Mouse (Mus musculus) heart, embryonic 10.5 days (tissue): ENCODE measurements around the gene Rapgef4. TPM values are rescaled to one million over a fixed set of nuclear protein-coding genes. Genes with fewer than 3 reads are reported as not detected.

Experiments
- DNase-seq: peaks from one replicate; pipeline ENCODE4 v3.0.0-alpha.2; 2017; ENCODE audit warnings: low spot score
- H3K27ac ChIP-seq: fragments of 300-500 bp; sonication (generic); 2 replicates; pipeline ENCODE4 v1.5.1; 2016; ENCODE audit warnings: mild to moderate bottlenecking
- H3K27me3 ChIP-seq: fragments of 300-500 bp; sonication (generic); 2 replicates; pipeline ENCODE4 v1.6.1; 2016; ENCODE audit warnings: mild to moderate bottlenecking; ENCODE audit not compliant: poor library complexity, insufficient read depth, severe bottlenecking
- H3K36me3 ChIP-seq: fragments of 300-500 bp; sonication (generic); 2 replicates; pipeline ENCODE4 v1.6.1; 2016; ENCODE audit warnings: mild to moderate bottlenecking, moderate library complexity
- H3K4me1 ChIP-seq: fragments of 300-500 bp; sonication (generic); 2 replicates; pipeline ENCODE4 v1.6.1; 2016; ENCODE audit warnings: mild to moderate bottlenecking
- H3K4me3 ChIP-seq: fragments of 300-500 bp; sonication (generic); 2 replicates; pipeline ENCODE4 v1.5.1; 2016; ENCODE audit warnings: mild to moderate bottlenecking, moderate library complexity
- H3K9me3 ChIP-seq: fragments of 300-500 bp; sonication (generic); 2 replicates; pipeline ENCODE4 v1.6.1; 2016; ENCODE audit warnings: mild to moderate bottlenecking, moderate library complexity
- WGBS: fragments of 180-500 bp; shearing (Covaris S2); methylation state at CpG from one replicate; pipeline ENCODE4 v1.1.7; 2016; 5-methylcytosine and 5-hydroxymethylcytosine counted together
- polyA plus RNA-seq: library from polyadenylated mRNA; unstranded; fragments of >200 nt; fragmentation: Nextera tagmentation; extraction: Ambion mirVana; gene quantifications from 2 replicates; pipeline ENCODE4 v1.2.1, GENCODE M21; 2016

Rapgef4 gene
- polyA plus RNA-seq, 1 experiment from 2014 or later = 3.1 TPM

GRCm38 (mm10) chr2:72144576-72145200, 163.6 kb downstream of the Rapgef4 start:
- no peak for DNase-seq
- WGBS = 79% methylated on average over 7 of the region's 7 CpGs

GRCm38 (mm10) chr2:72145281-72145875, 164.3 kb downstream of the Rapgef4 start:
- Histone ChIP-seq H3K27me3 (no peaks in the 10 kb centered on the region), H3K36me3 (no peaks in the 10 kb centered on the region), H3K9me3 (no peaks in the 10 kb centered on the region), H3K27ac (peak overlapping the region; percentile 2; the same call in 1 of the 2 replicates), H3K4me1 (peaks cover 21% of the 10 kb centered on the region), H3K4me3 (no peak overlapping the region)
- WGBS = 81% methylated on average over 11 of the region's 11 CpGs
- no peak for DNase-seq

More at GRCm38 (mm10) chr2:72144576-72145200, 163.6 kb downstream of the Rapgef4 start:
- Histone ChIP-seq H3K9me3 (no peaks in the 10 kb centered on the region), H3K4me3 (no peak overlapping the region), H3K4me1 (peaks cover 21% of the 10 kb centered on the region), H3K36me3 (no peaks in the 10 kb centered on the region), H3K27me3 (no peaks in the 10 kb centered on the region), H3K27ac (peak overlapping the region; percentile 2; the same call in 1 of the 2 replicates)

GRCm38 (mm10) chr2:72146061-72146460, 165.0 kb downstream of the Rapgef4 start:
- Histone ChIP-seq H3K4me3 (no peak overlapping the region), H3K27me3 (no peaks in the 10 kb centered on the region), H3K4me1 (peaks cover 21% of the 10 kb centered on the region), H3K27ac (no peak overlapping the region), H3K9me3 (no peaks in the 10 kb centered on the region), H3K36me3 (no peaks in the 10 kb centered on the region)
- 35% methylated on average over 10 of the region's 10 CpGs for WGBS
- no peak for DNase-seq

- Histone ChIP-seq H3K4me1 (peaks cover 26% of the 10 kb centered on the region), H3K9me3 (no peaks in the 10 kb centered on the region), H3K36me3 (no peaks in the 10 kb centered on the region), H3K4me3 (no peak overlapping the region), H3K27ac (no peak overlapping the region), H3K27me3 (no peaks in the 10 kb centered on the region)
- no peak for DNase-seq
- 92% methylated on average over 7 of the region's 7 CpGs for WGBS
Observed at GRCm38 (mm10) chr2:72147246-72147645, 166.2 kb downstream of the Rapgef4 start.

- Histone ChIP-seq H3K27me3 (no peaks in the 10 kb centered on the region), H3K27ac (no peak overlapping the region), H3K36me3 (no peaks in the 10 kb centered on the region), H3K4me1 (peaks cover 26% of the 10 kb centered on the region), H3K4me3 (no peak overlapping the region), H3K9me3 (no peaks in the 10 kb centered on the region)
- no peak for DNase-seq
- WGBS = 72% methylated on average over 6 of the region's 6 CpGs
Observed at GRCm38 (mm10) chr2:72147695-72148094, 166.7 kb downstream of the Rapgef4 start.

GRCm38 (mm10) chr2:72148647-72149046, 167.6 kb downstream of the Rapgef4 start:
- Histone ChIP-seq H3K9me3 (no peaks in the 10 kb centered on the region), H3K4me1 (peaks cover 26% of the 10 kb centered on the region), H3K36me3 (no peaks in the 10 kb centered on the region), H3K27me3 (no peaks in the 10 kb centered on the region), H3K4me3 (no peak overlapping the region), H3K27ac (no peak overlapping the region)
- WGBS = 40% methylated on average over 4 of the region's 4 CpGs
- no peak for DNase-seq

GRCm38 (mm10) chr2:72149059-72149458, 168.0 kb downstream of the Rapgef4 start:
- WGBS = 21% methylated on average over 4 of the region's 4 CpGs
- no peak for DNase-seq

GRCm38 (mm10) chr2:72151792-72152554, 170.9 kb downstream of the Rapgef4 start:
- Histone ChIP-seq H3K4me1 (peaks cover 11% of the 10 kb centered on the region), H3K27ac (no peak overlapping the region), H3K4me3 (no peak overlapping the region), H3K36me3 (no peaks in the 10 kb centered on the region), H3K9me3 (no peaks in the 10 kb centered on the region), H3K27me3 (no peaks in the 10 kb centered on the region)
- no peak for DNase-seq
- 58% methylated on average over 9 of the region's 9 CpGs for WGBS

More at GRCm38 (mm10) chr2:72149059-72149458, 168.0 kb downstream of the Rapgef4 start:
- no peak overlapping the region for H3K4me3 ChIP-seq
- no peaks in the 10 kb centered on the region for H3K36me3 ChIP-seq
- H3K27ac ChIP-seq = no peak overlapping the region
- peaks cover 26% of the 10 kb centered on the region for H3K4me1 ChIP-seq
- H3K9me3 ChIP-seq = no peaks in the 10 kb centered on the region
- no peaks in the 10 kb centered on the region for H3K27me3 ChIP-seq

- no peaks in the 10 kb centered on the region for H3K27me3 ChIP-seq
- no peak for DNase-seq
- H3K4me3 ChIP-seq = no peak overlapping the region
- peaks cover 16% of the 10 kb centered on the region for H3K4me1 ChIP-seq
- H3K27ac ChIP-seq = no peak overlapping the region
- no peaks in the 10 kb centered on the region for H3K36me3 ChIP-seq
- 89% methylated on average over 2 of the region's 2 CpGs for WGBS
- no peaks in the 10 kb centered on the region for H3K9me3 ChIP-seq
Observed at GRCm38 (mm10) chr2:72152746-72153145, 171.7 kb downstream of the Rapgef4 start.

- Histone ChIP-seq H3K27ac (no peak overlapping the region), H3K36me3 (no peaks in the 10 kb centered on the region), H3K27me3 (no peaks in the 10 kb centered on the region), H3K9me3 (no peaks in the 10 kb centered on the region), H3K4me1 (peaks cover 14% of the 10 kb centered on the region), H3K4me3 (no peak overlapping the region)
- WGBS = 71% methylated on average over 1 of the region's 1 CpGs
- no peak for DNase-seq
Observed at GRCm38 (mm10) chr2:72153851-72154250, 172.8 kb downstream of the Rapgef4 start.

GRCm38 (mm10) chr2:72155102-72155773, 174.2 kb downstream of the Rapgef4 start:
- Histone ChIP-seq H3K9me3 (no peaks in the 10 kb centered on the region), H3K4me1 (peaks cover 16% of the 10 kb centered on the region), H3K36me3 (no peaks in the 10 kb centered on the region), H3K27ac (no peak overlapping the region), H3K27me3 (no peaks in the 10 kb centered on the region), H3K4me3 (no peak overlapping the region)
- 60% methylated on average over 8 of the region's 8 CpGs for WGBS
- DNase-seq = no peak

GRCm38 (mm10) chr2:72156484-72156883, 175.4 kb downstream of the Rapgef4 start:
- Histone ChIP-seq H3K27me3 (no peaks in the 10 kb centered on the region), H3K4me3 (no peak overlapping the region), H3K36me3 (no peaks in the 10 kb centered on the region), H3K9me3 (no peaks in the 10 kb centered on the region), H3K4me1 (peaks cover 16% of the 10 kb centered on the region), H3K27ac (0 out of 2 replicates have a peak overlapping the region, but pooled peaks have one; percentile 16)
- 94% methylated on average over 5 of the region's 5 CpGs for WGBS
- DNase-seq = no peak
